Mouse (Mus musculus) heart, postnatal 0 days (tissue): ENCODE data around the gene Txnrd3.

ENCODE experiments used
- CTCF ChIP-seq: IDR thresholded peaks from 2 replicates; pipeline ENCODE4 v1.5.1; 2016; ENCODE audit warnings: antibody characterized with exemption, control low read depth, low read depth
- EP300 ChIP-seq: IDR thresholded peaks from 2 replicates; pipeline ENCODE4 v1.6.1; 2016; ENCODE audit warnings: antibody characterized with exemption, low read depth

GRCm38 (mm10) chr6:89660490-89660889 is 16.7 kb downstream of the Txnrd3 start:
- TF ChIP-seq EP300 (no peak), CTCF (no peak)
